9 mouse cellular contexts compared by ENCODE assay signal in the genomic region with DNA sequence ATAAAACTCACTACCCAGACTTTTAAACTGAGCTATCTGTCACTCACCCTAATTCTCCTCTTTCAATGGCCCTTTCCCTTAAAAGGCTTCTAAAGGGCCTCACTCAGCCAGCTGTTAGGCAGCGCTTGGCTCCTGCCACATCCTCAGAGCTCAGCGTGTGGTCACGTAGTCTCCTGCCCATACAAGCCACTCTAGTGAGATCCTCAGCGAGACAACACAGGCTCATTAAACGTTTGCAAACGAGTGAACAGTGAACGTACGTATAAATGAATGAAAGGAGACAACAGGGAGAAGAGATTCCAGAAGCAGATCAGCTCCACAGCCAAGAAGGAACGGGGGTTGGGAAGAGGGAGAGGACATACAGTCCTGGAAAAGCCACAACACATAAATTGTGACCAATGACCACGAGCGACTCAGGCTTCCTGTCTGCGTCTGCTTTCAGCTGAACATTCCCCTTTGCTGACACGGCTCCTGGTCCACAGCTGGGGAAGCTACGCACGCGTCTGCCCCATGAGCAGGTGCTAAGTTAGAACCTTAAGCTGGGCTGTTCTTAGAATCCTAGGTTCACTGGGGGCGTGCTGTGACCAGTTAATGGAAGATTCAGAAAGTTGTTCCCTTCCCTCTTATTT. TPM values are rescaled to one million over a fixed set of nuclear protein-coding genes. Genes with fewer than 3 reads are reported as not detected.
DNase-seq lines count a peak whose midpoint lies in the region; ATAC-seq lines count a peak whose summit lies in the region.
"Had no signal": no experiment of that assay in that cellular context is flagged by ENCODE, and none has a peak within 500 bp of the region (broad histone marks: within the 10 kb centered on the region; RNA-seq: fewer than 3 reads in every experiment).

No protein-coding gene starts in this region.

- no peak overlapping the region for H3K4me2 ChIP-seq in embryonic facial prominence, embryonic 12.5 days (replicated peaks)
- H3K4me2 ChIP-seq in intestine, embryonic 15.5 days (replicated peaks): 0 out of 2 replicates have a peak overlapping the region, but pooled peaks have one; percentile 1
- peak overlapping the region; percentile 19 for H3K4me2 ChIP-seq in neural tube, embryonic 14.5 days (ENCODE audit: low read depth, low read length)

- H3K36me3 ChIP-seq in embryonic facial prominence, embryonic 12.5 days: no peaks in the 10 kb centered on the region
- H3K36me3 ChIP-seq in intestine, embryonic 15.5 days: no peaks in the 10 kb centered on the region
- no peaks in the 10 kb centered on the region for H3K36me3 ChIP-seq in neural tube, embryonic 14.5 days (ENCODE audit: control insufficient read depth, insufficient read depth, low read length)
- H3K36me3 ChIP-seq: G1E had no signal

- H3K27ac ChIP-seq in embryonic facial prominence, embryonic 12.5 days: peak overlapping the region; percentile 63; the same call in 1 of the 2 replicates
- H3K27ac ChIP-seq in intestine, embryonic 15.5 days: no peak overlapping the region; the same call in 1 of the 2 replicates
- peak overlapping the region; percentile 75 for H3K27ac ChIP-seq in neural tube, embryonic 14.5 days (ENCODE audit: low read depth, low read length)

- H3K4me1 ChIP-seq in embryonic facial prominence, embryonic 12.5 days: peaks cover 30% of the 10 kb centered on the region
- peaks cover 20% of the 10 kb centered on the region; the same call in 1 of the 2 replicates for H3K4me1 ChIP-seq in intestine, embryonic 15.5 days (replicated peaks)
- H3K4me1 ChIP-seq in neural tube, embryonic 14.5 days (ENCODE audit: control insufficient read depth, insufficient read depth, low read length): peaks cover 35% of the 10 kb centered on the region

- no peaks in the 10 kb centered on the region for H3K27me3 ChIP-seq in embryonic facial prominence, embryonic 12.5 days
- no peaks in the 10 kb centered on the region for H3K27me3 ChIP-seq in intestine, embryonic 15.5 days (replicated peaks)
- no peaks in the 10 kb centered on the region for H3K27me3 ChIP-seq in neural tube, embryonic 14.5 days (ENCODE audit: control insufficient read depth, insufficient read depth, low read length)

- H3K9me3 ChIP-seq in embryonic facial prominence, embryonic 12.5 days: no peaks in the 10 kb centered on the region
- H3K9me3 ChIP-seq in intestine, embryonic 15.5 days: no peaks in the 10 kb centered on the region
- H3K9me3 ChIP-seq in neural tube, embryonic 14.5 days (ENCODE audit: control insufficient read depth, low read length): no peaks in the 10 kb centered on the region
- H3K9me3 ChIP-seq: G1E had no signal

- H3K9ac ChIP-seq in embryonic facial prominence, embryonic 12.5 days: no peak overlapping the region
- H3K9ac ChIP-seq in intestine, embryonic 15.5 days: no peak overlapping the region
- 0 out of 2 replicates have a peak overlapping the region, but pooled peaks have one; percentile 17 for H3K9ac ChIP-seq in neural tube, embryonic 14.5 days (replicated peaks; ENCODE audit: low read depth, low read length)

- 22% methylated on average over 17 of the region's 17 CpGs for WGBS in embryonic facial prominence, embryonic 12.5 days
- 27% methylated on average over 17 of the region's 17 CpGs for WGBS in intestine, embryonic 15.5 days
- 8% methylated on average over 17 of the region's 17 CpGs for WGBS in neural tube, embryonic 14.5 days

- ATAC-seq in embryonic facial prominence, embryonic 12.5 days (ENCODE audit: insufficient number of reproducible peaks, insufficient read depth, low FRiP score, low TSS enrichment): no peak
- ATAC-seq in intestine, embryonic 15.5 days: peak; percentile 48; the same call in 1 of the 2 replicates
- peak; percentile 43; the same call in 1 of the 2 replicates for ATAC-seq in neural tube, embryonic 14.5 days (ENCODE audit: low read depth)
- ATAC-seq in cerebellum, adult (ENCODE audit: insufficient number of reproducible peaks, low FRiP score, low TSS enrichment): no peak

- DNase-seq in kidney, adult 9 months: peak; percentile 32
- no peak for DNase-seq in kidney, adult 8-10 months
- DNase-seq in frontal cortex, adult 2 months (ENCODE audit: extremely low spot score in 1 of 2, low spot score in 1 of 2): no peak
- DNase-seq in cerebellum, postnatal 14 days: no peak

- H3K4me3 ChIP-seq in embryonic facial prominence, embryonic 12.5 days: no peak overlapping the region
- H3K4me3 ChIP-seq in intestine, embryonic 15.5 days (replicated peaks): no peak overlapping the region
- H3K4me3 ChIP-seq in neural tube, embryonic 14.5 days (ENCODE audit: low read depth, low read length): no peak overlapping the region

RNA-seq across cellular contexts. Expression of a gene that starts 52.3 kb away (rescaled TPM):
- 18.6 and 19.6 TPM in 2 replicates for polyA plus RNA-seq in embryonic facial prominence, embryonic 12.5 days (2016; fragmentation: Nextera tagmentation; extraction: Ambion mirVana)
- polyA plus RNA-seq in intestine, embryonic 15.5 days (2015; fragmentation: Nextera tagmentation; extraction: Ambion mirVana): 11.5 and 12.5 TPM in 2 replicates
- 61.2 and 64.9 TPM in 2 replicates for polyA plus RNA-seq in neural tube, embryonic 14.5 days (2014; fragmentation: Nextera tagmentation; extraction: Ambion mirVana)
- 49.4 and 61.9 TPM in 2 replicates for polyA plus RNA-seq in frontal cortex, adult 2 months (2012; rRNA removed)
- polyA plus RNA-seq: G1E had no signal

Comparison
In these comparisons a context has a peak if more than half of its experiments do, and no peak if none do; other contexts are left out.
1. ATAC-seq: peak in intestine, embryonic 15.5 days (single experiment) and neural tube, embryonic 14.5 days (single experiment); none in embryonic facial prominence, embryonic 12.5 days (single experiment) and cerebellum, adult (single experiment).